Mouse (Mus musculus) midbrain, embryonic 15.5 days (tissue): ENCODE measurements around the gene Gsta4. TPM values are rescaled to one million over a fixed set of nuclear protein-coding genes. Genes with fewer than 3 reads are reported as not detected.

Experiments
- ATAC-seq: fragments of 200-750 bp; cut with Nextera tagmentation; replicated peaks from 2 replicates; pipeline ENCODE4 v1.8.0; 2017; ENCODE audit warnings: moderate TSS enrichment
- H3K27ac ChIP-seq: fragments of 300-500 bp; sonication (generic); 2 replicates; pipeline ENCODE4 v1.5.1; 2015; ENCODE audit warnings: mild to moderate bottlenecking, inconsistent platforms
- H3K27me3 ChIP-seq: fragments of 300-500 bp; sonication (generic); replicated peaks from 2 replicates; pipeline ENCODE4 v1.6.1; 2015; ENCODE audit warnings: inconsistent platforms
- H3K36me3 ChIP-seq: fragments of 300-500 bp; sonication (generic); replicated peaks from 2 replicates; pipeline ENCODE4 v1.6.1; 2015; ENCODE audit warnings: inconsistent platforms
- H3K4me1 ChIP-seq: fragments of 300-500 bp; sonication (generic); 2 replicates; pipeline ENCODE4 v1.6.1; 2015; ENCODE audit warnings: inconsistent platforms
- H3K4me2 ChIP-seq: fragments of 300-500 bp; sonication (generic); 2 replicates; pipeline ENCODE4 v1.6.1; 2015; ENCODE audit warnings: inconsistent platforms, mild to moderate bottlenecking, moderate library complexity
- H3K4me3 ChIP-seq: fragments of 300-500 bp; sonication (generic); 2 replicates; pipeline ENCODE4 v1.5.1; 2015; ENCODE audit warnings: mild to moderate bottlenecking, inconsistent platforms
- H3K9ac ChIP-seq: fragments of 300-500 bp; sonication (generic); 2 replicates; pipeline ENCODE4 v1.6.1; 2015; ENCODE audit warnings: mild to moderate bottlenecking, inconsistent platforms
- H3K9me3 ChIP-seq: fragments of 300-500 bp; sonication (generic); 2 replicates; pipeline ENCODE4 v1.6.1; 2016; ENCODE audit warnings: inconsistent platforms
- WGBS: fragments of 180-500 bp; shearing (Covaris S2); methylation state at CpG from one replicate; pipeline ENCODE4 v1.1.7; 2015; ENCODE audit warnings: mixed read lengths; 5-methylcytosine and 5-hydroxymethylcytosine counted together
- polyA plus RNA-seq: library from polyadenylated mRNA; unstranded; fragments of >200 nt; fragmentation: Nextera tagmentation; extraction: Ambion mirVana; gene quantifications from 2 replicates; pipeline ENCODE4 v1.2.1, GENCODE M21; 2015

Gene Gsta4
- polyA plus RNA-seq, 1 experiment from 2014 or later = 15.7 TPM

DNA sequence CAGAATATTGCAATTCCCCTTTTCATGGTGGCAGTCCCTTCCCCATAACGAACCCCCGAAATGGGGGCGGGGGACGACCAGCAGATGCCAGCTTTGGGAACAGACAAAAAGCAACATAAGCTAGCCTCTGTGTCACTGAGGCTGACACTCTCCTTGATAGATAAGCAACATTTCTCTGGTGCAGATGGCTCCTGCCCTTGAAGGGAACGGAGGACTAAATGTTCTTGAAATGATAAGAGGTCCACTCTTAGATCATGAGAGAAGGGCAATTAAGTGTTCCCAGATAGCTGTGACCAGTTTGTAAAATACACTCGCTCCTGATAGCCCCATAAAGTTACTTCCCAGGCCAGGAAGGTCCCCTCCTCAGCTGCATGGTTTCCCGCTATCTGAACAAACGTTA lies 6.3 kb downstream of the Gsta4 start:
- WGBS = 92% methylated on average over 8 of the region's 8 CpGs
- Histone ChIP-seq H3K27ac (no peak overlapping the region), H3K4me2 (no peak overlapping the region), H3K36me3 (no peaks in the 10 kb centered on the region), H3K9ac (no peak overlapping the region), H3K9me3 (no peaks in the 10 kb centered on the region), H3K4me3 (no peak overlapping the region), H3K4me1 (peaks cover 14% of the 10 kb centered on the region), H3K27me3 (0 out of 2 replicates have a peak, but pooled peaks cover 3% of the 10 kb centered on the region)
- no peak for ATAC-seq

DNA sequence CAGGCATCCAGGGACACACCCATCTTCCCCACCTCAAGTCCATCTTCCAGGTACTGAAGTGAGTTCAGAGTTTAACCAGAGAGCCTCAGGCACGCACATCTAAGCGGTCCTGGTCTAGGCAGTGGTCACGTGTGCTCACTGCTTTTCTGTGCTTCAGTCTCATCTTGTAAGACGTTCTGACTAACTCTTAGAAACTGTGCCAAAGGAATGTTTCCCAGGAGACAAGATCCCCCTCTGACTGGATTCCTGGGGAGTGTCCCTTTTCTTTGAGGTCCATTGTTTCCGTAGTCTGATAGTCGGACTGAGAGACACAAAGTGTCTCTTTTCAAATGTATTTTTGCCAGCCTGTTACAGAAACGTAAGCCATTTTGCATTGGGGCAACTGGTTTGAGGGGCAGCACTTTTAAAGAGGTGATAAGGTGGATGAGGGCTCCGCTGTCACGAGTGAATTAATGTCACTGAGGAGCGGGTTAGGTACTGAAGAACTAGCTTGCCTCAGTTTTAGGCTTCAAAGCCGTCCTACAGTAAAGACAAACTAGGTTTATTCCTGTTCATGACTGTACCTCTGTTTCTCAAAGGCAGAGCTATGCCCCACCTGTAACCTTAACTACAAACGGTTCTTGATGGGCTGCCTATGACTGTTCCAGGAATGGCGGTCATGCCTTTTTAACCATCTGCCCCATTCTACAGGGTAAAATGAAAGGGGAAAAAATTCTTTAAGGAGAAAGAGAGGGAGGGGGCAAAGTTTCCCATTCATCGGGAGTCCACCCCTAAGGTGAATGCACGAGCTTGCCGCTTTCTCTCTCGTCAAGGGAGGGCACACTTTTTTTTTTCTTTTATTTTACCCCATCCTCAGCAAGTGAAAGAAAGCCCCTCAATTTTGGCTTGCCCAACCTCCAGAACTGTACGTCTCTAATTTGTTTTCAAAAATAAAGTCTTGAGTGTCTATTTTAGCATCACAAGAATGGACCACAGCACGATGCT lies 8.4 kb downstream of the Gsta4 start:
- H3K9ac ChIP-seq = peak overlapping the region; percentile 22; the same call in 1 of the 2 replicates
- H3K4me2 ChIP-seq = peak overlapping the region; percentile 70
- H3K36me3 ChIP-seq = no peaks in the 10 kb centered on the region
- H3K4me3 ChIP-seq = peak overlapping the region; percentile 37
- H3K27me3 ChIP-seq = 0 out of 2 replicates have a peak, but pooled peaks cover 3% of the 10 kb centered on the region
- no peaks in the 10 kb centered on the region for H3K9me3 ChIP-seq
- H3K27ac ChIP-seq = no peak overlapping the region
- WGBS = under 1% methylated on average over 19 of the region's 19 CpGs
- H3K4me1 ChIP-seq = peaks cover 14% of the 10 kb centered on the region
- ATAC-seq = peak; percentile 60; the same call in 1 of the 2 replicates

DNA sequence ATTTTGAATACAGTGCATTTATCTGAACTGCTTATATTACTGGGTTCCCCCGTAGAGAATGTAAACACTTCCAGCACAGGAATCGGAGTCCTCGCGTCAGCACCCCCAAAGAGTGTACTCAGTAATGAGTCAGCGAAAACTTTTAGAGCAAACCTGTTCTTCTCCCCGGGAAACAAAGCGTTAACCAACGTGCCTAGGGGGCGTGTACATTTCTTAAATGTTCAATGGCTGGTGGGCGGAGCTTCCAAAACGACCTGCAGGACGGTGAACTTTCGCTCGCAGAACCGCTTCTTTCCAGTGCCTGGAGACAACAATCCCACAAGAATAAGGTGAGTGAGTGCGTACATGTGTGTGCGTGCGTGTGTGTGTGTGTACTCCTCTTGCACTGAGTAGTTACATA lies 9.2 kb downstream of the Gsta4 start:
- no peak overlapping the region for H3K27ac ChIP-seq
- H3K36me3 ChIP-seq = no peaks in the 10 kb centered on the region
- WGBS = under 1% methylated on average over 18 of the region's 18 CpGs
- no peaks in the 10 kb centered on the region for H3K9me3 ChIP-seq
- no peak; the same call in 1 of the 2 replicates for ATAC-seq
- H3K9ac ChIP-seq = peak overlapping the region; percentile 22; the same call in 1 of the 2 replicates
- H3K4me2 ChIP-seq = peak overlapping the region; percentile 70
- H3K4me1 ChIP-seq = peaks cover 14% of the 10 kb centered on the region
- 0 out of 2 replicates have a peak, but pooled peaks cover 3% of the 10 kb centered on the region for H3K27me3 ChIP-seq
- H3K4me3 ChIP-seq = peak overlapping the region; percentile 37

DNA sequence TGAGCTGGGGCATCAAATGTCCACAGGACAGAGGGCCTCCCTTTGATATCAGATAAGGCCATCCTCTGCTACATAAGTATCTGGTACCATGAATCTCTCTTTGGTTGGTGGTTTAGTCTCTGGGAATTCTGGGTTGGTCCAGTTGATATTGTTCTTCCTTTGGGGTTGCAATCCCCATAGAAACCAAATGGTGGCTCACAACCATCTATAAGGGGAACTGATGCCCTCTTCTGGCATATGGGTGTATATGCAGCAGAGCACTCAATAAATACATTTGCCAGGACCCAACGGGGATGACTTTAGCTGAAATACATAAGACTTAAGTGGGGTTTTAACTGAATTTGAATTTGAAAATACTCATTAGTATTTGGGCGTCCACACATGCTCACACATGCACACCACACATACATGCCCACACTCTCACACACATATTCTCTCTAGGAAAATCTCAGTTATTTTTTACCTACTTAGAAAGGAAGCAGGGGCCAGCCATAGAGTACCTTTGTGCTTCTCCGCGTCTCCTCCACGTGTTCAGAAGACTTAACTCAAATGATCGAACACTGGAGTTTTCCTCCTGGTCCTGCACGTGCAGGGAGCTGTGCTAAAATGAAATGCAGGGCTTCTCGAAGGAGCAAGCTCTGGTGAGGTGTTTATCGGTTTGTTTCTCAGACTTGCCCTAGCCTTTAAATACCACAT lies 11.5 kb downstream of the Gsta4 start:
- ATAC-seq = no peak
- Histone ChIP-seq H3K9ac (no peak overlapping the region), H3K36me3 (no peaks in the 10 kb centered on the region), H3K27ac (no peak overlapping the region), H3K4me3 (no peak overlapping the region), H3K9me3 (no peaks in the 10 kb centered on the region), H3K27me3 (0 out of 2 replicates have a peak, but pooled peaks cover 3% of the 10 kb centered on the region), H3K4me1 (peaks cover 14% of the 10 kb centered on the region), H3K4me2 (no peak overlapping the region)
- 49% methylated on average over 9 of the region's 9 CpGs for WGBS

DNA sequence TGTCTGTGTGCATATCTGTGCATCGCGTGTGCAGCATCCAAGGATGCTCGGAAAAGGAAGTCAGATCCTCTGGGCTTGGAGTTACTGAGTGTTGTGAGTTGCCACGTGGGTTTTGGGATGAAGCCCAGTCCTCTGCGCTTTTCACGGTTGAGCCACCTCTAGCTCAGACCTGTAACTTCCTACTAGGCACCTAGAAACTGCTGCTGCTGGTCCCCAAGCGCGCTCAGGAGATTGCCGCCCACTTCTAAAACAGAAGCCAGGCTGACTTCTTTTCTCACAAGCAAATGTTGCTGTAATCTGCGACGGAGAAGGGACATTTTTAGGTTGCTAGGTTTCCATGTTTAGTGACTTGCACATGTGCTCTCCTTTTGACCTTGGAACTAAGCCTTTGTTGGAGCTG lies 12.5 kb downstream of the Gsta4 start:
- Histone ChIP-seq H3K9me3 (no peaks in the 10 kb centered on the region), H3K36me3 (no peaks in the 10 kb centered on the region), H3K27ac (no peak overlapping the region), H3K9ac (no peak overlapping the region), H3K4me2 (no peak overlapping the region), H3K27me3 (no peaks in the 10 kb centered on the region), H3K4me3 (no peak overlapping the region), H3K4me1 (peaks cover 14% of the 10 kb centered on the region)
- WGBS = 83% methylated on average over 11 of the region's 11 CpGs
- no peak for ATAC-seq

DNA sequence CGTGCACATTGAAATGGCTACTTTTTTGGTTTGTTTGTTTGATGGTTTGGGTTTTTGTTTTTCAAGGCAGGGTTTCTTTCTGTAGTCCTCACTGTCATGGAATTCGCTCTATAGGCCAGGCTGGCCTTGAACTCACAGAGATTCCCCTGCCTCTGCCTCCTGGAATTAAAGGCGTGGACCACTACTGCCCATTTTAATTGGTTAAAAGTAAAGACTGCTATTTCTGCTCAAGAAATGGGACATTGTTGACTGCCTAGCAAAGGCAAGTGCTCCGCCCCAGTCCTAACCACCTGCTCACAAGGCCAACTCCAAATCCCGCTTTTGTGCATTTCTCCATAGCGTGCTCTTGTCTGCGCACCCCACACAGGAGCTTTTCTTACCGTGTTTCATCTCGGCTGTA lies 15.2 kb downstream of the Gsta4 start:
- H3K9ac ChIP-seq = no peak overlapping the region
- no peaks in the 10 kb centered on the region for H3K36me3 ChIP-seq
- ATAC-seq = no peak
- WGBS = 95% methylated on average over 9 of the region's 9 CpGs
- H3K27me3 ChIP-seq = no peaks in the 10 kb centered on the region
- no peak overlapping the region for H3K27ac ChIP-seq
- H3K4me2 ChIP-seq = no peak overlapping the region
- H3K4me3 ChIP-seq = no peak overlapping the region
- no peaks in the 10 kb centered on the region for H3K9me3 ChIP-seq
- H3K4me1 ChIP-seq = no peaks in the 10 kb centered on the region

DNA sequence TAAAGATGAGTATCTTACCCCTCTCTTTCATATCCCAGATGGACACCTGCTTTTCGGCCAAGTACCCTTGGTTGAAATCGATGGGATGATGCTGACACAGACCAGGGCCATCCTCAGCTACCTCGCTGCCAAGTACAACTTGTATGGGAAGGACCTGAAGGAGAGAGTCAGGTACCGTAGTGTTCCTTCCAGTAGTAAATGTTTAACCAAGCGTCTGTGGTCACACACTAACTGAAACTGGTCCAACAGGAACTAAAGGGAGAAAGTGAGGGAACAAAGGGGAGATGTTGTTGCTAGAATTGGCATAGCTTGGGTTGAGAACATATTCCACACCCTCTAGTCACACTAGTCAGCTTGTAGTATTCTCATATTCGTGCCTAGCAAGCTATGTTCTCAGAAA lies 21.6 kb downstream of the Gsta4 start:
- Histone ChIP-seq H3K27me3 (no peaks in the 10 kb centered on the region), H3K9ac (no peak overlapping the region), H3K4me2 (no peak overlapping the region), H3K9me3 (no peaks in the 10 kb centered on the region), H3K4me3 (no peak overlapping the region), H3K4me1 (no peaks in the 10 kb centered on the region), H3K36me3 (no peaks in the 10 kb centered on the region), H3K27ac (no peak overlapping the region)
- 88% methylated on average over 6 of the region's 6 CpGs for WGBS
- ATAC-seq = no peak

DNA sequence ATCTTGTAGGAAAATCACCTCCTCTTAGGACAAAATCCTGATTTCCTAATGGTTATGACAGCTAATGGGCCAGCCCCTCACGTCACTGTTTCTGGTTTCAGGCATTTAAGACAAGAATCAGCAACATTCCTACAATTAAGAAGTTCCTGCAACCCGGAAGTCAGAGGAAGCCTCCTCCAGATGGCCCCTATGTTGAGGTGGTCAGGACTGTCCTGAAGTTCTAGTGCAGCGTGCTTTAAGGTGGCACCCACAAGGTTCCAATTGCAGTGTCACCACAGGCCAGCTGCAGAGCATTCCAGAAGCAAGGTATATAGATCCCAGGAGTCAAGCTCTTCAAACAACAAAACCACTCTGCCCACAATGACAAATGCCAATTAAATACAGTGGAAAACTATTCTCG lies 26.4 kb downstream of the Gsta4 start:
- Histone ChIP-seq H3K4me1 (no peaks in the 10 kb centered on the region), H3K4me2 (no peak overlapping the region), H3K9ac (no peak overlapping the region), H3K9me3 (no peaks in the 10 kb centered on the region), H3K36me3 (no peaks in the 10 kb centered on the region), H3K27ac (no peak overlapping the region), H3K27me3 (no peaks in the 10 kb centered on the region), H3K4me3 (no peak overlapping the region)
- ATAC-seq = no peak
- 84% methylated on average over 4 of the region's 4 CpGs for WGBS

DNA sequence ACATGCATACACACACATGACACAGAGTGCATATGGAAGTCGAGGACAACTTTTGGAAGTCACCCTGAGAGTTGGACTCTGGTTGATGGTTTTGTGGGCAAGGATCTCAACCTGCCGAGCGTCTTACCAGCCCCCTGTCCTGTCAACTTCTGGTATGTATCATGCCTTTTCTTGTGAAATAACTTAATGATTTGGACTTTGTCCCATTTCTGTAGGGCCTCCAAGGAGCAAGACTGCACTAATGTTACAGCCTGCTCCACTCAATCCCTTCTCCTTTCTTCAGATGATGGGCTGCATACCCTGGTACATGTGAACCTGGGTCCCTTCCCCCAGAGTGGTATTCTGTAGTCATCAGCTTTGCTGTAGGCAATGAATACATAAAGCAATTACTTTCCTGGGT lies 27.5 kb downstream of the Gsta4 start:
- no peak overlapping the region for H3K4me3 ChIP-seq
- no peaks in the 10 kb centered on the region for H3K27me3 ChIP-seq
- H3K9me3 ChIP-seq = no peaks in the 10 kb centered on the region
- no peak overlapping the region for H3K4me2 ChIP-seq
- no peak overlapping the region for H3K9ac ChIP-seq
- H3K36me3 ChIP-seq = no peaks in the 10 kb centered on the region
- 98% methylated on average over 3 of the region's 3 CpGs for WGBS
- no peak overlapping the region for H3K27ac ChIP-seq
- ATAC-seq = no peak
- no peaks in the 10 kb centered on the region for H3K4me1 ChIP-seq

DNA sequence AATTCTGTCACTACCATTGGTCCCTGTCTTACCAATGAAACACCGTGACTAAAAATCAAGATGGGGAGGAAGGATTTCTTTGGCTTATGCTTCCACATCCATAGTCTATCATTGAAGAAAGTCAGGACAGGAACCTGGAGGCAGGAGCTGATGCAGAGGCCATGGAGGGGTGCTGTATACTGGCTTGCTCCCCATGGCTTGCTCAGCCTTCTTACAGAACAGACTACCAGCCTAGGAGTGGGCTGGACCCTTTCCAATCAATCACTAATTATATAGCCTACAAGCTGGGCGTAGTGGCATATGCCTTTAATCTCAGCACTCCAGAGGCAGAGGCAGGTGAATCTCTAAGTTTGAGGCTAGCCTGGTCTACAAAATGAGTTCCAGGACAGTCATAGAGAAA lies 28.2 kb downstream of the Gsta4 start:
- WGBS = 99% methylated on average over 2 of the region's 2 CpGs
- H3K4me2 ChIP-seq = no peak overlapping the region
- no peak overlapping the region for H3K9ac ChIP-seq
- H3K4me3 ChIP-seq = no peak overlapping the region
- no peaks in the 10 kb centered on the region for H3K4me1 ChIP-seq
- H3K27me3 ChIP-seq = no peaks in the 10 kb centered on the region
- no peak for ATAC-seq
- H3K27ac ChIP-seq = no peak overlapping the region
- H3K36me3 ChIP-seq = no peaks in the 10 kb centered on the region
- H3K9me3 ChIP-seq = no peaks in the 10 kb centered on the region

DNA sequence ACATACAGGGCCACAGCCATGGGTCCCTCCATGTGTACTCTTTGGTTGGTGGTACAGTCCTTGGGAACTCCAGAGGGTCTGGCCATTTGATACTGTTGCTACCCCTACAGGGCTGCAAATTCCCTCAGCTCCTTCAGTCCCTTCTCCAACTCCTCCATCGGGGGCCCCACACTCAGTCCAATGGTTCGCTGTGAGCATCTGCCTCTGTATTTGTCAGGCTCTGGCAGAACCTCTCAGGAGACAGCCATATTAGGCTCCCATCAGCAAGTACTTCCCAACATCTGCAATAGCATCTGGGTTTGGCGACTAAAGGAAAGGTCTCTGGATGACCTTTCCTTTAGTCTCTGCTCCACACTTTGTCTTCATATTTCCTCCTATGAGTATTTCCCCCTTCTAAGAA lies 28.9 kb downstream of the Gsta4 start:
- H3K36me3 ChIP-seq = no peaks in the 10 kb centered on the region

DNA sequence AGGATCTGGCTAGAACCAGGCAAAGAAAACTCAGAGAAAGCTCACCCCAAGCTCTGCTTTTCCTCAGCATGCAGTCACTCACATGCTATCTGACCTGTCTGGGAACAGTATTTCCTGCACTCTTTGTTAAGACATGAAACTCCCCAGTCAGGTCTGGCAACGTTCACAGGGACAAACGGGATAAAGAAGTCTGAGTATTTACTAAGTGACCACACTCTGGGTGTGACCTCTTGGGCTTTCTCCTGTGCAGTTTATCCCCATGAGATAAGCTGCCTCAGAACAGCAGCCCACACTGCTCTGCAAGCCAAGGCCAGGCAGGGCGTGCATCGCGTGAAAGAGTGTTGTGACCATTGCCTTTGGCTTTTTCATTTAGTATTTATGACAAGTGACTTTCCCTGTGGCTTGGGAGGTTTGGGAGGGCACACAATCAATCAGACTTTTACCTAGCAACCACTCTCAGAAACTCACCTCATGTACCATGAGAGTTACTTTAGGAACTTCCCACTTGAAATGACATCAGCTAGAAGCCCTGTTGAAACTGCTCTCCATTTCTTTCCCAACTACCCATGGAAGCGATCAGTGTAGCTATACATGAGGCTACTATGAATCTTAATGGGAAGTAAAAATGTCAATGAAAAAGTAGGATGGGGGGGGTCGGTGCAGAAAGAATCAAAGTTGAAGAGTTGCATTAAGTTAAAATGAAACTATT lies 29.9 kb downstream of the Gsta4 start:
- H3K4me3 ChIP-seq = no peak overlapping the region
- H3K27ac ChIP-seq = no peak overlapping the region
- no peak overlapping the region for H3K9ac ChIP-seq
- no peak overlapping the region for H3K4me2 ChIP-seq
- ATAC-seq = no peak
- no peaks in the 10 kb centered on the region for H3K4me1 ChIP-seq
- no peaks in the 10 kb centered on the region for H3K36me3 ChIP-seq
- no peaks in the 10 kb centered on the region for H3K27me3 ChIP-seq
- no peaks in the 10 kb centered on the region for H3K9me3 ChIP-seq
- 86% methylated on average over 7 of the region's 7 CpGs for WGBS

More for the DNA sequence above, 28.9 kb downstream of the Gsta4 start:
- Histone ChIP-seq H3K27ac (no peak overlapping the region), H3K9me3 (no peaks in the 10 kb centered on the region), H3K27me3 (no peaks in the 10 kb centered on the region), H3K9ac (no peak overlapping the region), H3K4me3 (no peak overlapping the region), H3K4me1 (no peaks in the 10 kb centered on the region), H3K4me2 (no peak overlapping the region)
- ATAC-seq = no peak
- 94% methylated on average over 3 of the region's 3 CpGs for WGBS
